Mouse (Mus musculus): ENCODE measurements at regions not wholly inside any gene's neighbourhood (a gene's known extent, or its start where the extent isn't known, plus 50 kb on each side); places are given as distances from the start of the nearest gene placed in this dataset.

GRCm38 (mm10) chr2:77337318-77337717, 56.9 kb upstream of the Sestd1 start:
- TF ChIP-seq NRF1 (IDR thresholded peaks at IDR 0.05; ENCODE audit: insufficient read depth, low read depth, low read length, poor library complexity, severe bottlenecking) (no peak), CTCF (IDR thresholded peaks at IDR 0.05 in 2 of 3, conservative IDR thresholded peaks at IDR 0.05 in 1 of 3; ENCODE audit: control insufficient read depth in 1 of 3, insufficient read depth in 1 of 3, low read depth in 2 of 3, low read length in 3 of 3, poor library complexity in 1 of 3, severe bottlenecking in 1 of 3) (no peak)
